Mouse (Mus musculus): ENCODE data around the gene Shank3.

Gene Shank3

DNA sequence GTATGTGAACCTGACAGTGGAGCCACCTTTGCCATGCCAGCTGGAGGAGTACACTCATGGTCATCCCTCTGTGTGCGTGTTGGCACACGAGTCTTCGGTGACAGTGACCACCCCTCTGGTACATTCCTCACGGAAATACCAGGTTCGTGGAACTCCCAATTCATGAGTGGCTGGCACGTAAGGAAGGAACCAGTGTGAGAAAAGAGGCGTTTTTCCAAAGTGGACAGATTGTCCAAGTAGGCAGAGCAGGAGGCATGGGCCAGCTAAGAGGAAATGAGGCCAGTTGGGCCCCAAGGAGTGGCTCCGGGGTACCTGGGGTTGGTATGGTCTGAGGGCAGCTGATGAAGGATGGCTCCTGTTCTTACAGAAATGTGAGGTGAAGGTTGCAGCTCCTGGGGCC is 26.0 kb downstream of the Shank3 start:
- DNase-seq: no peak

DNA sequence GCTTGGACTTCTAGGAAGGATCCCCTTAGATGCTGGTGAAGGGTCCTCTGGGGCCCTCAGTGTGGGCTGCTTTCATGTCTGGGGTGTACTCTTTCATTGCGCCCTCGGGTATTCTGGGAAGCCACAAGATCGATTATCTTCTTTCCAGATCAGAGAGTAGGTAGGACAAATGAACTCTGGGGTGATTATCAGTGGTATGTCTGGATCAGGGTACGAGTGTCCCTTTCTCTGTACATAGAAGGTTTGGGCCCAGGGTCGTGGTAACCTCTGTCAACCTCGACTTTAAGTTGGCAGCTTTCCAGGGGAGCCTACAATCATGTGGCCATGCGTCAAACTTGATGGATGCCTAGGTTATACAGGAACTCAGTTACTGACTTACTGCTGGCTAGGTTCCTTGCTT is 26.5 kb downstream of the Shank3 start:
- DNase-seq: no peak

DNA sequence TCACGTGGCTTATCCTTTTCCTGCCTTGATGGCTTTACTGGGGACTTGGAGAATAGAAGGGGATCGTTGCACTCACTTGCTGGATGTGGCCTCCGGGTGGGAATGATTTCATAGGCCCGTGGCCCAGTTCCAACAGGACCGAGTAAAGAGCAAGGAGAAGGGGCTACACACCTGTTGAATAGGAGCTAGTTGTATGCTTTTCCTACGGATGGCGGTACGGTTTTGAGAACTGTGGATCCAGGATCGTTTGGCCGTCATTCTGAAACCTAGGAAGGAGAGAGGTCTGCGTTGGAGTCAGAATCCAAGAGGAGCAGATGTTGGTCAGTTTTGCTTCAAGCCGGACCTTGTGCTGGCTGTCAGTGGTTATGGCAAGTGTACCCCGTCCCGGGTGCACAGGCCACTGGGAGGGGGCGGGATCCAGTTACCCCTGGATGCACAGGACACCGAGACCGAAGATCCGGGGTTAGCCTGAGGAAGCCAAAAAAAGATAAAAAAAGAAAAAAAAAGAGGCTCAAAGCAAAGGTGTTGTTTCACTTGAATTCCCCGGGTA is 27.4 kb downstream of the Shank3 start:
- DNase-seq: no peak

DNA sequence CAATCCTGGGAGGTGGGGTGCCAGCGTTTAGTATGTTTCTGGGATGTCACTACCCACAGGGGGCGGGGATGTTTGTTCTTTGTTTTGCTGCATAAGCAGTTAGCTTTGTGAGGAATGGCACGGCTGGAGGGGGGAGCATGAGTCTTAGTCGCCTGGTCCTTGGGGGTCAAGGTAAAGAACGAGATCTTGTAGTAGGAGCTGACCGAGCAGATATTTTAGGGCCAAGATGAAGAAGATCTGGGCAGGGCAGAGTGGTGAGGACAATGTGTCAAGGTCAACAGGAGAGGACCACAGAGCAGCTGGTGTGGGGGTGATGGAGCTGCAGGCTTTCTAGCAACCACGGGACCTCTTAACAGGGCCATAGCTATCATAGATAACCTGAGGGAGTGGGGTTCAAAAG is 28.0 kb downstream of the Shank3 start:
- DNase-seq: no peak

DNA sequence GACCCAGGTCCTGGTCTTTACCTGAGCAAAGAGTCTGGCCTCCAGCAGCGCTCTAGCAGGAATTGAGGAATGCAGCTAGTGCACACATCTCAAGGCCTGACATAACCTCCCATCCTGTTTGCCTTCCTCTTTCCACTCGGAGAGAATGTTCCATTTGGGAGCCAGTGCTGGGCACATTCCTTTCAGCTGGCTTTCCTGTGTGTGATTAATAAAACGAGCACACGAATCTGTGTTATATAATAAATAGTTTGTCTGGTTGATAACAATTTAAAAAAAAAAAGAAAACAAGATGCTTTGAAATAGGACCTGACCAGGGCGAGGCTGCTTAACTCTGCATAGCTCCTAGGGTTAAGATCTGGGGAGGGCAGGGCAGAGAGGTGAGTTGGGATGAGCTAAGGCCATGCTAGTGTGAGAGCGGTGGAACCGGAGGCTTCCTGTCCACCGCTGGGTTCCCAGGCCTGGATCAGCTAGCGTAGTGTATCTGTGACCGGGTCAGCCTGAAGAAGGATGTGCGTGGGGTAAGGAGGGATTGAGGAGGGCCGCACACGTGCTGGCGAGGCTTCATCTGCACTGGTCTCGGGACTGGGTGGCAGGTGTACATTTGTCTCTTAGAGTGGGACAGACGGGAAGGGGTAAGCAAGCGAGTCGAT is 28.9 kb downstream of the Shank3 start:
- DNase-seq: no peak

DNA sequence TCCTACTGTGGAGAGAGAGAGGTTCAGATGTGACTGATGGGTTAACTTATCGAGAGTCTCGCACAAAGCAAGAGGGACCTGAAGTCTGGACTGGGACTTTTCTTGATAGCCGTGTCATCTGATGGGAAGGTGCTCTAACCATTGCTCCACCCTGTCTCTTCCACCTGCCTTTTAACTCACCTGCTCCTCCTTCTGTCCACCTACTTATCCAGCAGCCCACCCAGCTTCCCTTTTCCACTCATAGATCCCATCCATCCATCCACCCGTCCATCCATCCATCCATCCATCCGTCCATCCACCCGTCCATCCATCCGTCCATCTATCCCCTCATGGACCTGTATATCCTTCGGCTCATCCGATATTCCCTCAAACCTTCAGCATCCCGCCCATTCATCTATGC is 29.5 kb downstream of the Shank3 start:
- DNase-seq: no peak

DNA sequence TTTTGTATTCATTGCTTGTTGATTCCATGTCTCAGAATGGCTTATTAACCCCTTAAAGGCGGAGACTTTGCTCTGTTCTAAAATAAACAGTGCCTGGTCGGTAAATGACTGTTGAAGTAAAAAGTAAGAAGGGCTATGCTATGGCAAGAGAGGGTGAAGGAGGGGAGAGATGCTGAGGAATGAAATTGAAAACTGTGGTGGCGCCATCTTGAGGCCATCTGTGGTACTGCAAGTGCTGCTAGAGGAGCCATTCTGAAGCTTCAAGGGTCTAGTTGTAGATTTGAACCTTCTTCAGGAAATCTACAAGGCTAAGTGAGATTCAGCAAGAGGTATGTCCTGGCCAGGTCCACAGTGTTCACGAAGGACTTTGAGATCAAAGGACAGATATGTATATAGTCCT is 30.9 kb downstream of the Shank3 start:
- peak; percentile 53 for DNase-seq

DNA sequence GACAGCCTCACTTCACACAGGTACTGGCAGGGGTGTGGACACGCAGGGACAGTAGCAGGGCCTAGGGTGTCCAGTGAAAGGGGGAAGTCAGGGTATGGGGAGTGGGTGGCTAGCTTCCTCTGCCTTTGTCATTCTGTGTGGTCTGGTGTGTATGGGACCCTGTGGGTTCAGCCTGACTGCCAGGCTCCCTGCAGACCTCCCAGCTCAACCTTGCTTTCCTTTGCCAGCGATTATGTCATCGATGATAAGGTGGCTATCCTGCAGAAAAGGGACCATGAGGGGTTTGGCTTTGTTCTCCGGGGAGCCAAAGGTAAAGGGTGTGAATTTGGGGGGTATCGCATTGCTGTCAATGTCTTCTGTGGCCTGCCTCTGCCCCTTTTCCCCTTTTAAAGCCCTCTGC is 32.0 kb downstream of the Shank3 start:
- no peak for DNase-seq

DNA sequence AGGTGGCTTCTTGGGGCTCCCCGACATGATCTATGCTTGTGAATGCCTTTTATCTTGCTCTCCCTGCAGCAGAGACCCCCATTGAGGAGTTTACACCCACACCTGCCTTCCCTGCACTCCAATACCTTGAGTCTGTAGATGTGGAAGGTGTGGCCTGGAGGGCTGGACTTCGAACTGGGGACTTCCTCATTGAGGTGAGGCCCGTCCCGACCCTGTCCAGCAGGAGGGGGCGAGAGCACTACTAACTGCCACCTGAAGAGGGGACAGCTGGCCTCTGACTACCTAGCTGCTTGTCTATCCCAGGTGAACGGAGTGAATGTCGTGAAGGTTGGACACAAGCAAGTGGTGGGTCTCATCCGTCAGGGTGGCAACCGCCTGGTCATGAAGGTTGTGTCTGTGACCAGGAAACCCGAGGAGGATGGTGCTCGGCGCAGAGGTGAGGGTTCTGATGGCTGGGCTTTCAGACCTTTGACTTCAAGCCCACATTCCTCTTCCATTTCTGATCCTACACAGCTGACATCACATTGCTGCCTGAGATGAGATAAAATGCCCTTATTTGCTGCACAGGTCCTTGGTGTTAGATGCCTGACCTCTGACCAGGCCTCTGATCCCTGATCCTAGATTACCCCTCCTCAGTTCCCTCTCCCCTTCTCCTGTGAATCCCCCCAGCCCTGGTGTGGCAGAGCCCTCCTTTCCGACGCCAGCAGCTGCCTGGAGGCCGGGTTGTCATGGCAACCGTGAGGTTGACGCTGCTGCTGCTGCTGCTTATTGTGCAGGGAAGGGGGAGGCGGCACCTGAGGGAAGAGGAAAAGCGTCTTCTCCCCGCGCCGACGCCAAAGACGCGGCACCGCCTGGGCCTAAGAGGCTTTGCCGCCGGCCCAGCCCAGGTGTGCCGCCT is 32.9 kb downstream of the Shank3 start:
- DNase-seq: no peak

DNA sequence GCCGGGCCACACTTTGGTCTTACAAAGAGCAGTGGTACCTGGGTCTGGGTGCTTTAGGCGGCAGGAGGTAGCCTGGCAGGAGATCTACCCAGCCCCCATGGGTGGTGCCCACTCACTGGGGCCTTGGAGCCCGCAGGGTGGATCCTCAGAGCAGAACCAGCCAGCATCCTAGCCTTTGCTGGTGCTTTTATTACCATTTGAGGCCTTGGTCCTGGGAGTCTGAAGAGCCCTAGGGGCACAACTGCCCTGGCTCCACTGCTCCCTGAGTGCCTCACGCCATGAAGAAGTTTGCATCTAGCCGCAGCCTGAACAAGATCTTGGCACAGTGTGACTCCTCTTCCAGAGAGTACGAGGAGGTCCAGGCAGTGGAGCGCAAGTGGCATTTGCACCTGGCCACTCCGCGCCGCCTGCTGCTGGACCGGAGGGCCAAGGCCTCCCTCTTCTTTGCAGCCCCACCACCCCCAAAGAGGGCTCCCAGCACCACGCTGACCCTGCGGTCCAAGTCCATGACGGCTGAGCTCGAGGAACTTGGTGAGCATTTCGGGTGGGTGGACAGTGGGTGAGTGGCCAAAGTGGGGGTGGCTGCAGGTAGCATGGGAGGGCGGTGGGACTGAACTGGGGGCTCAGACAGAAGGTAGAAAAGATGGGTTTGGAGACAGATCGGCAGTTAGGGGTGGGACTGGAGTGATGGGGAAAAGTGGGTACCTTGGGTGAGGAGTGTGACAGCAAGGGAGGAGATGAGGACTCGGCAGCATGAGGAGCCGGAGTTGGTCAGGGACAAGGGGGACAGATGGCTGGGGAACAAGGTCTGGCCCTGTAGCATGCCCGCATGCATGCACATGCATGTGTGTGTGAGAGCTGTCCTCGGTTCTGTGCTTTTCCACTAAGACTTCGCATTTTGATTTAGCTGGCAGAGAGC is 33.8 kb downstream of the Shank3 start:
- DNase-seq: no peak

DNA sequence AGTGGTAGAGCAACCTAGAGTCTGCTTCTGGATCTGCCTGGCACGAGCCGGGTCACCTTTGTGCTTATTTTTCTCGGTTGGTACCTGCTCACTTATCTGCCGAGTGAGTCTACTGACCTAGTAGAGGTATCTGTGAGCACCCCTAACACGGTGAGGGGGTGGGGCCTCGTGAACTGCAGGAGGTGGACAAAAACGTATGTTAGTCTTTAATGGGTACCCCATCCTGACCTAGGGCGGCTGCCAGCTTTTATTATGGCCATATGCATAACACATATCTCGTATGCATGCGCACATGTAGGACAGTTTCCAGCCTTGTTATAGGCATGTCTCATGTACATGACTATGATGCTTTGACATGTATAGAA is 34.4 kb downstream of the Shank3 start:
- no peak for DNase-seq

DNA sequence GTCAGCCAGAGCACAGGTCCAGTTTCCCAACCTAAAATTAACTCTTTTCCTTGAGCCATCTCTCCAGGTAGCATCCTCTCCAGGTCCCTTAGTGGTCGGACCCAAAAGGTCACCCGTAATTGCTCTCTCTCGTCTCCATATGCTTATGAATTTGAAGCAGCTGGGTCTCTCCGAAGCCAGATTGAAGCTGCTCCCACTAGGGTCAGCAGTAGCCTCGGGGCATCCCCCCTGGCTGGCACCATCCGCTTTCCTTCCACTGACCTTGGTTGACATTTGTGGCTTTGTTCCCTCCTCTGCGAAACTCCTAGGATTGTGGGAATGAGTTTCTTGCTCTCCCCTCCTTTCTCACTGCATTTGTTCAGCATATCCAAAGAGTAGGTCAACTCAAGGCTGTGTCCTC is 44.7 kb downstream of the Shank3 start:
- DNase-seq: no peak

DNA sequence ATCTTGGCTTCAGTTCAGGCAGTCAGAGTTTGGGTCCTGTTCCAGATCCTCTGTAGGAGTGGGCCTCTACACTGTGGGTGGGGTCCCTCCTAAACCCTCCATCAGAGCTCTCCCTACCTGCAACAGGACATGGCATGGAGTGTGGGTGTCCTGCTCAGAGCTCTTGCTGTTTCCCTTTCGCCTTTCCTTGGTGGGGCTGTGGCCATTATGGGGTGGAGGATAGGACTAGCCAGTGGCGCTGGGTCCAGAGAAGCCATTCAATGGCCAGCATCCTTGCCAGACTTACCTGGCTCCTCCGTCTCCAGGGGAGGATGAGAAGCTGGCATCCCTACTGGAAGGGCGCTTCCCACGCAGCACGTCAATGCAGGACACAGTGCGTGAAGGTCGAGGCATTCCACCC is 47.9 kb downstream of the Shank3 start:
- DNase-seq: no peak

DNA sequence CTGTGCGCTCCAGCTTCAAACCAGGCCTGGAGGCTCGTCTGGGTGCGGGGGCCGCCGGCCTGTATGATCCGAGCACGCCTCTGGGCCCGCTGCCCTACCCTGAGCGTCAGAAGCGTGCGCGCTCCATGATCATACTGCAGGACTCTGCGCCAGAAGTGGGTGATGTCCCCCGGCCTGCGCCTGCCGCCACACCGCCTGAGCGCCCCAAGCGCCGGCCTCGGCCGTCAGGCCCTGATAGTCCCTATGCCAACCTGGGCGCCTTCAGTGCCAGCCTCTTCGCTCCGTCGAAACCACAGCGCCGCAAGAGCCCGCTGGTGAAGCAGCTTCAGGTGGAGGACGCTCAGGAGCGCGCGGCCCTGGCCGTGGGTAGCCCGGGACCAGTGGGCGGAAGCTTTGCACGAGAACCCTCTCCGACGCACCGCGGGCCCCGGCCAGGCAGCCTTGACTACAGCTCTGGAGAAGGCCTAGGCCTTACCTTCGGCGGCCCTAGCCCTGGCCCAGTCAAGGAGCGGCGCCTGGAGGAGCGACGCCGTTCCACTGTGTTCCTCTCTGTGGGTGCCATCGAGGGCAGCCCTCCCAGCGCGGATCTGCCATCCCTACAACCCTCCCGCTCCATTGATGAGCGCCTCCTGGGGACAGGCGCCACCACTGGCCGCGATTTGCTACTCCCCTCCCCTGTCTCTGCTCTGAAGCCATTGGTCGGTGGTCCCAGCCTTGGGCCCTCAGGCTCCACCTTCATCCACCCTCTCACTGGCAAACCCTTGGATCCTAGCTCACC is 48.6 kb downstream of the Shank3 start:
- no peak for DNase-seq

DNA sequence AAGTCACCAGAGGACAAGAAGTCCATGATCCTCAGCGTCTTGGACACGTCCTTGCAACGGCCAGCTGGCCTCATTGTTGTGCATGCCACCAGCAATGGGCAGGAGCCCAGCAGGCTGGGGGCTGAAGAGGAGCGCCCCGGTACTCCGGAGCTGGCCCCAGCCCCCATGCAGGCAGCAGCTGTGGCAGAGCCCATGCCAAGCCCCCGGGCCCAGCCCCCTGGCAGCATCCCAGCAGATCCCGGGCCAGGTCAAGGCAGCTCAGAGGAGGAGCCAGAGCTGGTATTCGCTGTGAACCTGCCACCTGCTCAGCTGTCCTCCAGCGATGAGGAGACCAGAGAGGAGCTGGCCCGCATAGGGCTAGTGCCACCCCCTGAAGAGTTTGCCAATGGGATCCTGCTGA is 49.4 kb downstream of the Shank3 start:
- DNase-seq: no peak

DNA sequence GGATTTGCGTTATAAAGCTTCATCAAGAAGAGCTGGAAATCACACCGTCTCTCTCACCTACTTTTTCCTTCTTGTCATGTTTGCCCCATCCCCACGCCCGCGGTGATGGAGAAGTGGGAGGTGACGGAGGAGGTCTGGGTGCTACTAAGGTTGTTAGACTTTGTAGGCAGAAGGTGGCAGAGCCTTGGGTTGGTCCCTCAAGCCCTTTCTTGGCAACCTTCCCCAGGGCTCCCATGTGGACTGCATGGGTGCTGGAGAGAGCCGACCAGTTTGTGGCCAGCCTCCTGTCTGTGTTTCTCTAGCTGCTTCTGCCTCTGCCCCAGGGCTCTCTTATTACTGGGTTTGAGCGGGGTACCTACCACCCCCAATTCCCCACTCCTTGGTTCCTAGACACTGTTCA is 51.1 kb downstream of the Shank3 start:
- no peak for DNase-seq

DNA sequence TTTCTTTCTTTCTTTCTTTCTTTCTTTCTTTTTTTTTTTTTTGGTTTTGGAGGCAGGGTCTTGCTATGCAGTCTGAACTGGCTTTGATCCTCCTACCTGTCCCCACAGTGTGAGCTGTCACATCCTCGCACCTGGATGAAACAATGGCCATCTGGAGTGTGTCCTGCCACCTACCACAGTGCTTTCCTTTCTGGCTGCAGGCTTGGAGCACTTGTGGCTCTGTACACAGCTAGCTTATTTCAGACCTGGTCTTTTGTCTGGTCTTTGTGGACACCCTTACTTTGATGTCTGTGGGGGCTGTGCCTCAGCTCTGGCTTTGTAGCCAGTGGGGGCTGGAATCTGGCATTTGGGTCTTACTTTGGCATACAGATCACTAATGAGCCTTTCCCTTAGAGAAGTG is 52.3 kb downstream of the Shank3 start:
- DNase-seq: no peak

DNA sequence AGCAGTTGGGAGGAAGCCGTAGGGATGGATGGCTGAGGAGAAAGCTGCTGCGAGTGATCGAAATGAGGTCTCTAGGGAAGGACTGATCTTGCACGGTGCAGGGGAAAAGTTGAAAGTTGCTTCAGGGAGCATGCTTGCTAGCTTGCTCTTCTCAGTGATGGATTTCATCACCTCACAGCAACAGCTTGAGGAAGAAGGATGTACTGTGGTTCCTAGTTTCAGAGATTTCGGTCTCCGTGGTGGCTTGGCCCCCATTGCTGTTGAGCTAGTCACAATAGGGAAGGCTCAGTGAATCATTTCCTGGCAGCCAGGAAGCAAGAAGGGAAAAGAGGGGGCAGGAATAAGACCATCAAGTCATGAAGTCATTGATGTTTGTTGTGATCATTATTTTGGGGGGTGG is 56.2 kb downstream of the Shank3 start:
- no peak for DNase-seq

DNA sequence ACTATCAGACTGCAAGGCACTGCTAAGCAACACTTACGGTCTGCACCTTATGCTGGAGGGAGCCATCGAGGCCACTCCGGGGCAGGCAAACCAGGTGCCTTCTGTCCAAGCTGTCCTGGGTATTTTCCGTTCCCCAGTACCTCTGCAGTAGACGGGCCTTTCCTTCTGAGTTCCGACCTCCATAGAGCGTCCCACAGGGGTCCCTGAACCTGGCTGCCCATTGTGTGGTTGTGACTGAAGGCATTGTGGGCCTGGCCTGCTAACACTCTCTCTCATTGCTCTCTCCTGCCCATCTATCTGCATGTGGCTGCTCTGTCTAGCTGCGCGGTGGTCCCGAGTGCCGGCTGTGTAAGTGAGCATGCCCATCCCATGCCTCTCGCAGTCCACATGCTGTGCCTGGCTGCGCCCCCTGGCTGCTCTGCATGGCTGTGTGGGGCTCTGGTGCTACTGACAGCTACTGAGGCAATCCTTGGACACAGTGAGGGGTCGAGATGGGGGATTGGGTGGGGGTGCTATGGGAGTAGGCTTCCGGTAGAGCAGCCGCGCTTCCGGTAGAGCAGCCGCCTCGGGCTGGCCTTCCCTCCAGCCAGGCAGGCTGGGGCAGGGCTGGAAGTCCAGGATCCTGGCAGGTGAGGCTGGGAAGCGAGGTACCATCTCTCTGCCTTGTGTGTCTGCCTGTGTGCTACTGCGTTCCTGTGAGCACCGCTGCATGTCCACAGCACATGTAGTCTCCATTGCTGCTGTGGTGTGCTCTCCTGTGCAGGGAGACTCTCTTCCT is 57.2 kb downstream of the Shank3 start:
- no peak for DNase-seq

DNA sequence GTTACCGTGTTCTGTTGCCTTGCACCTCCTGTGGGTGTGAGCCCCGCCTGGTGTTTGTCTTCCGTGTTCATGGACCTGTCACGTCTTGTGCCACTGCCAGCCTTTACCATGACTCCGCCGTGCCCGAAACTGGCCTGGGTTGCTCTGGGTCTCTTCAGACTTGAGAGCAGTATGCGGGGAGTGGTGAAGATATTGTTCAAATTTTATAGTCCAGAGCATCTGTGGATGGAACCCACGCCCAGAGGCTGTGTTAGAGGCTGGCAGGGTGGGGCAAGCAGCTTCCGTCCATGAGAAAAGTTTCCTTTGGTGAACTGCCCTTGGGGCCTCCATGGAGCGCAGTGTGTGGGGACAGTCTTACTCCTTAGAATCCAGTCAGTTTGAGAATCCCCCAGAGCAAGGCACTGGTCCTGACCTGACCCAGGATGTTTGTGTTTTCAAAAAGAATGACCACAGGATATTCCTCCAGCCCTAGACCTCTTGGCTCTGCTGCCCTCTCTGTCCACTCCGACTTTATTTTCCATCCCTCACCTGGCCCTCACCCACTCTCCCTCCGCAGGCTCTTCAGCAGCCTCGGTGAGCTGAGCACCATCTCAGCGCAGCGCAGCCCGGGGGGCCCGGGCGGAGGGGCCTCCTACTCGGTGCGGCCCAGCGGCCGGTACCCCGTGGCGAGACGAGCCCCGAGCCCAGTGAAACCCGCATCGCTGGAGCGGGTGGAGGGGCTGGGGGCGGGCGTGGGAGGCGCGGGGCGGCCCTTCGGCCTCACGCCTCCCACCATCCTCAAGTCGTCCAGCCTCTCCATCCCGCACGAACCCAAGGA is 58.0 kb downstream of the Shank3 start:
- no peak for DNase-seq

DNA sequence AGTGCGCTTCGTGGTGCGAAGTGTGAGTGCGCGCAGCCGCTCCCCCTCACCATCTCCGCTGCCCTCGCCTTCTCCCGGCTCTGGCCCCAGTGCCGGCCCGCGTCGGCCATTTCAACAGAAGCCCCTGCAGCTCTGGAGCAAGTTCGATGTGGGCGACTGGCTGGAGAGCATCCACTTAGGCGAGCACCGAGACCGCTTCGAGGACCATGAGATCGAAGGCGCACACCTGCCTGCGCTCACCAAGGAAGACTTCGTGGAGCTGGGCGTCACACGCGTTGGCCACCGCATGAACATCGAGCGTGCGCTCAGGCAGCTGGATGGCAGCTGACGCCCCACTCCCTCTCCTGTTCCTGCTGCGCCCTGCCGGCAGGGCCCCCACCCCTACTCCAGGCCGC is 58.6 kb downstream of the Shank3 start:
- DNase-seq: no peak

All from kidney, postnatal 14 days (tissue).